Mouse (Mus musculus): ENCODE data around the gene Dnmbp.

Dnmbp gene

GRCm38 (mm10) chr19:43905985-43906384 lies 34.0 kb downstream of the Dnmbp start:
- no peak for DNase-seq

- DNase-seq, result no peak
These were observed 34.9 kb downstream of the Dnmbp start for GRCm38 (mm10) chr19:43905136-43905535.

GRCm38 (mm10) chr19:43904327-43904726 lies 35.7 kb downstream of the Dnmbp start:
- DNase-seq, result no peak

- no peak for DNase-seq
These were observed 37.1 kb downstream of the Dnmbp start for GRCm38 (mm10) chr19:43902887-43903286.

GRCm38 (mm10) chr19:43900690-43901089 lies 39.3 kb downstream of the Dnmbp start:
- DNase-seq, result no peak

GRCm38 (mm10) chr19:43898547-43898946 lies 41.4 kb downstream of the Dnmbp start:
- DNase-seq, result no peak

DNA sequence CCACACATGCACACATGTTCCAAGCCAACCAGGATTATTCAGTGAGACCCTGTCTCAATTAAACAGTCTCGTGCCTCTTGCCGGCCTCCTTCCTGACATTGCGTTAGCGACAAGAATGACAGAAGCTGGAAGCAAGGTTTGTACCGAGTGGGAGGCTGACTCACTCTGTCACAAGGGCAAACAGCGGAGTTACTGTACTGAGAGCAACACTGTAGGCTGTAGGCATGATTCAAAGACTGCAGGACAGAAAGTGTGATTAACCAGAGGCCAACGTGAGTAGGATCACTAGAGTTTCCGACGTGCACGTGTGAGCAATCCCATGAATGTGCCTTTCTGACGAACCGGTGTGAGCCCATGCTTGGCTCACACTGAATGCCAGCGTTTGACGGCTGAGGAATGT lies 43.5 kb downstream of the Dnmbp start:
- DNase-seq, result peak; percentile 60

- DNase-seq, result no peak
These were observed 44.0 kb downstream of the Dnmbp start for GRCm38 (mm10) chr19:43895951-43896350.

DNA sequence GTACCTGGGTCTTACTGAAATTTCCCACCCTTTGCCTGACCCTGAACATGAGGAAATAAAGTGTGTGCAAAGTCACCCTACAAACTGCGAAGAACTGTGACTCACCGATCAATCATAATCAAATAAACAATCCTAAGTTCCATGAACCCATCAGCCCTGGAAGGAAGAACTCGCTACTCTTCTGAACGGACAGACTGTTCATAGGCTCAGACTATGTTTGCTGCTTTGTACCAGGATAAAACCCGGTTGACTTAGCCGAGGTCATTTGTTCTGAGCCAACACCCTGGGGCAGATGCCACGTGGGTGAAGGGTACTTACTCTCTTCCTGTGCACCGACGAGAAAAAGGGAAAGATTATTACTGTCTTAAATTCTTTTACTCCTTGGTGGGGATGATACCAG lies 45.2 kb downstream of the Dnmbp start:
- DNase-seq, result no peak

DNA sequence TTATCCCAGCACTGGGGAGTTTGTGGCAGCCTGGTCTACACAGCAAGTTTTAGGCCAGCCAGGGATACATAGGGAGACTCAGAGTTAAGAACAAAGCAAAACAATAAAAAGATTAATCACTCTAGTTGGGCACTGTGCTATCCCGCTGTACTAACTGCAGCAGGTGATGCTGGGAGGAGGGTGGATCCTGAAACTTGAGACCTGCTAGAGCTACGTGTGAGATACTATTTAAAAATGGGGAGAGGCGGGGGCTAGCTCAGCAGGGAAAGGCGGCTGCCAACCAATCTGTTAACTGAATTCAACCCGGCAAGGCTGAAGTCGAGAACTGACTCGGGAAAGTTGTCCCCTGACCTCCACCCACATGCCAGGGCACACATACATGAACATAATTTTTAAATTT lies 45.9 kb downstream of the Dnmbp start:
- no peak for DNase-seq

GRCm38 (mm10) chr19:43890487-43890886 lies 49.5 kb downstream of the Dnmbp start:
- DNase-seq, result no peak

- DNase-seq, result no peak
These were observed 52.3 kb downstream of the Dnmbp start for GRCm38 (mm10) chr19:43887725-43888124.

GRCm38 (mm10) chr19:43887242-43887641 lies 52.7 kb downstream of the Dnmbp start:
- no peak for DNase-seq

DNA sequence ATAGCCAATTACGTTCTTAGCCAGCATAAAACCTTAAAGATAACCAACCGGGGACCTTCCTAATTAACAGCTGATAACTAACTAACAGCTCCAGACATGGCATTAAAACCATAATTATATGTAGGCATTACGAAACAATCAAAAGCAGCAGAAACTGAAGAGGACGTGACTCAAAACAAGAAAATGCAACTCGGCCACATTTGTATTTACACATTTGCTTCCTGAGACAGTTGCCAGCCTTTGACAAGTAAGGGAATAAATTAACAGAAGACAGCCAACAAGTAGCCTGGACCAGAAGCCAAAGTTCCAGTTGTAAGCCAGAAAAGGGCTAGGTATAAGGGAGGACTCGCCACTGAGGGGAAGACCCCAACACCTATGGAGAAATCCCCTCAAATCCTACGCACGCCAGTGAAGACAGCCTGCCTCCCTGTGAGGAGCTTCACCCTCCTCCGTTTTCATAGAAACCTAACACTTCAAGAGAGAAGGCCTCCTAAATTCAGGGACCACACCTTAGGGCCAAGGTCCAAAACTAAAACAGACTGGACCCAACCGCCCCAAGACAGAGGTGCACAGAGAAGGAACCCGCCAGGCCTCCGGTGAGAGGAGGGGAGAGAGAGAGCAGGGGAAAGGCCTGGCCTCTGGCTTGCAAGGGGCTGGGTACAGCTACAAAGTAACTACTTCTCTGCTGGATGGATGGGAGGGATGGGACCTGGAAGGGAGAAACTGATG lies 53.5 kb downstream of the Dnmbp start:
- no peak for DNase-seq

DNA sequence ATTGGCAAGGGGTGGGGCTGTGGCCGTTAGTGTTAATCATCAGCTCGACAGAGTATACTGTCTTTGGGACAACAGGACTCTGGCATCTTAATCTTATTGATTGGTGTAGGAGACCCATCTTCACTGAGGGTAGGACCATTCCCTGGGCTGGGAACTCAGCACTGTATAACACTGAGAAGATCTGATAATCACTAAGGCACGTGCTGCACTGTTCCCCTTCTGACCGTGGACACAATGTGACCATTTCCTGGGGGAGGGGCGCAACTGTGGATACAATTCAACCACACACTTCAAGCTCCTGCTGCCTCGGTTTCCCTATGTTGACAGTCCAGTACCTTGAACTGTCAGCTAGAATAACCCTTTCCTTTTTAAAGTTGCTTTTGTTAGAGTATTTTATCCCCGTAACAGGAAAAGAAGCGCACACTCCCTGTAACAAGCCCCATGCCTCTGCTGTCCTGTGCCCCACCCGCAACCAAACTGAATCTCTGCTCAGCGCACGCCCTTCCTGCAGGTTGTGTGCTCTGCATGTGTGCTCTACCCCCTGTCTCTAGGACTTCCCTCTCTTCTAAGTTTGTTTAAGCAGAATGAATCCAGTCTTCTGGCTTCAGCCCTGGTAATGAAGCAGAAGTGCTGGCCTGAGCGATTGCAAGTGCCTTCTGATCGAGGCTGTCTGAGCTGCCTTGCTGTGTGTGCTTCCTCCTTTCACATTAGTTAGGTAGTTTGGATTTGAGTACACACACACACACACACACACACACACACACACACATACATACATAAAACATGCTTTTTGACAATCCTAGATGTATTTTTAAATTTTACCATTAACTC lies 55.1 kb downstream of the Dnmbp start:
- no peak for DNase-seq

DNA sequence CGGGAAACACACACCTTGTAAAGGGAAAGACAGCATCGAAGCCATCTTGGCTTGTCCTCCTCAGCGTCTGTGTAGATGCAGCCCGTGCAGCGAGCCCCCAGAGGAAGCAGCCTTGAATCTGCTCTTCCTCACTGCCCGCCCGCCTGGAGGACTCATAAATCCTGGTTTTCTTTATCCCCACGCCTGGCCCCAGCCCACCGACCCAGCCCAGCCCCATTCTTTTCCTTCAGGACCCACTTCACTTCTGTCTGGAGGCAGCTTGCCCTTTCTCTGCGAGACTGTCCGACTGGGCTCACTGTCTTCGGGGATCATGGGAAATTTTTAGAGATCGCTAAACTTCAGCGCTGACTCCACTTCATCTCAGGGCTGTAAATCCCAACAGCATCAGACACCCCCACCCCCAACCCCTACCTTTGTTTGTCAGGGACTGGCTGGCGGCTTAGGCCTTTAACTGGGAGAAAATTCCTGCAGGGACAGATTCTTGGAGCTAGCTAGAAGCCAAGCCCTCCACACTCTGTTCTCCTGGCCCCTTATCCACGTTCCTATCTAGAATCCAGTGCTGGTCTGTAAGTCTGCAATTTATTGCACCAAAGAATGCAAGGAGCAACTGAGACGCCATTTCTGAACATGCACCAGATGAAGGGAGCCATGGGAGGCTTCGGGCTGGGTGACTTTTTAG lies 57.0 kb downstream of the Dnmbp start:
- no peak for DNase-seq

DNA sequence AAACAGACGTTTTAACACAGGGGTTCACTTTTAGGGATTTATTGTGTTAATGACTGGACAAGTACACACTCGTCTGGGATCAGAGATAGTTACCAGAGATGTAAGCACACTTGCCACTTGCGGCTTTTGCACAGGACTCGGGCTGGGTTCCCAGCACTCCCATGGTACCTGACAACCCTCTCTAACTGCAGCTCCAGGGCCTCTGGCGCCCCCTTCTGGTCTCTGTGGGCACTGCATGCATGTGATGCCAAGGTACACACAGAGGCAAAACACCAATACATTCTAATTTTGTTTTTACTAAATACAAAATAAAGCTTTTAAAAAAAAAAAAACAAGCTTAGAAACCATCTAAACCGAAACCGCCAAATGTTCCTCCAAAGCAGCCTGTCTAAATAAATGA lies 58.4 kb downstream of the Dnmbp start:
- DNase-seq, result no peak

DNA sequence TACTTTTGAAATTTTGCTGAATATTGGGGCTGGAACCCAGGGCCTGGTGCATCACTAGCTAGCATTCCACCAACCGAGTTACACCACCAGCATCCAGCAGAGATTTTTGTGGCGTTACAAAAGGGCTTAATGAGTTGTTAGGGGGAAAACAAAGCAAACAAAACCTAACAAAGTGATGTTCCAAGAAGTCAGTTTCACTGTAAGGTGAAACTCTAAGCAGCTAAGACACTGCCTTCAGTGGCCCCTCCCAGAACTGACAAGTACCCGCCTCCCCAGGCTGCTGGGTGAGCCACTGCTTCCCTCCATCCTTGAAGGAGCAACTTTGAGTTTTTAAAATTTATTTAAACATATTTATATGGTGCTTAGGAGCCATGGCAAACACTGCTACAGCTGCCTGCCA lies 59.6 kb downstream of the Dnmbp start:
- DNase-seq, result no peak

DNA sequence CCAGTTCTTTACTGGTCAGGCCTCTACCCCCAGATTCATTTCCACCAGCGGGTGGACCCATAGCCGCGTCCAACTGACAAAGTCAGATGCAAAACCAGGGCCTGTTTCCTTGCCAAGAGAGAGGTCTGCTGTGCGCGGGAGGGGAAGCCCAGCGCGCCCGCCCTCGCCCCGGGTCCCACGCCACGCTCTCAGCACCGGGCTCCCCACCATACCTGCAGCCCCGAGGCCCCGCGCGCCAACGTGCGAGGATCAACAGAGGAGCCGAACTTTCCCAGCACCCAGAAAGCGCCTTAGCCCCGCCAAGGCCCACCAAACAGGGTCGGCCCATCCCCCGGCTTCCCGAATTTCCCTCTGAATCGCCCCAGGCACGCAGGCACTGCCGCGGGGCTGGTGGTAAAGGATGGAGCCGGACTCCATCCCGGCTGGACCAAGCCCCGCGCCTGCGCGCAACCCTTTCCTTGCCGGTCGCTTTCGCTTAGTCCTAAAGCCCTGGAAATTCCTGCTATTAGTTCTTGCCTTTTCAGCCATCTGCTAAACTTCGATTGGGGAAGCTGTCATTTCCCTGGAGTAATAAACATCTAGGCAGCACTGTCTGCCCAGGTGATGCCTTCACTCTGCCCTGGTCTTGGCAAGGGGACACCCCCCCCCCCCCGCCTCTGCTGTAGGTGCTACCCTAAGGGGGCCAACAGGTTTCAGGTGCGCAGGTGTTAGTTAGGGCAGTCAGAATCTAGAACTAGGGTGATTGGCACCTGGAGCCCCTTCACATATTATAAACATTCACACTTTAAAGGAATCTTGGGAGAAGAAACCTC lies 60.4 kb downstream of the Dnmbp start:
- peak; percentile 39 for DNase-seq

DNA sequence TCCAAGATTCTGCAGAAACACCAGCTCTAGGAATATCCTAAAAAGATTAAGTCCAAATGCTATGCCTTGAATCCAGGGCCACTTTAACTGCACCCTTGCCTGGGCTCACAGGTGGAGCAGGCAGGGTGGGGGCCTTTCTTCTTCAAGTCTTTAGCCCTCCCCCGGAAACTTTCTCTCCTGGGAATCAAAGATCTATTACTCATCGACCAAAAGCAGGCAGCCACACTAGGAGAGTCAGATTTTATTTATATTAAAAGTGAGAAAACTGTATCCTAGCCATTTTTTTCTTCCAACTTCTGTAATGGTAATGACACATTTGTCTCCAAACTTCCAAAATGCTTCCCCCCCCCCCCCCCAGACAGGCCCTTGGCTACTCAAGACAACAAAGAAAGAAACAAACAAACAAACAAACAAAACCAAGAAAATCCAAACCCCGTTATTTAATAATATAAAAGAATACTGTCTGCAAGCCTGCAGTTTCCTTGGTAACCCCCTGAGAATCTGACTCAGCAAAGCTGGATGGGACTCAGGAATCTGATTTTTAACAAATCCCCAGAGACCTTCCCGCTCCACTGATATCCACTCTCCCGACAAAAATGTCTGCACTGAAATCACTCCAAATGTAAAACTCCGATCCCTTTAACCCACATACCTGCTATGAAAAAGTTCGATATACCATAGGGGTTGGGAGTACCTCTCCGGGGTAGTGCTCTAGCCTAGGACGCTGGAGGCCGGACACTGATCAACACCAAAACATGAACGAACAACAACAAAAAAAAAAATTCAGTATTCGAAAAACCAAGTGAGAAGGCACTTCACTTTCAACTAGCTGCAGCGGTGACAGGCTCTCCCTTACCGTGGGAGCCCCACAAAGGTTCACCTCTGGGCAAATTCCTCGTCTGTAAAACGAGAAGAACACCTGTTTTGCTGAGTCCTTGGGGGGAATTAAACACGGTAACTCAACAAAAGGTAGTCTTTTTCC lies 61.6 kb downstream of the Dnmbp start:
- DNase-seq, result no peak

DNA sequence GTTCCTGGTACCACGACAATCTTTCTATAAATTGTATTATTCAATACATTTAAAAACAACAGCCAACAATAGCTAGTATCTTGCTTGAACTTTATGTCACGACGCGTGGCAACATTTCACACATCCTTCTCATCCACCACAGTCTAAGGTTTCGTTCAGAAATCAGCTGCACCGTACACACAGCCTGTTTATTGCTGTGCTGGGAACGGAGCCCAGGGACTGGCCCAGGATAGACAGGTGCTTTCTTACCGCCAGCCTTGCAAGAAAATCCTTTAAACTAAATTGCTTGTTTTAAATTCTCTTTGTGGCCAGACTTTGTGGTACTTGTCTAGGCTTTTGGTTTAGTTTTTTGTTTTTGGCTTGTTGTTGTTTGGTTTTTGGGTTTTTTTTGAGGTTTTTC lies 62.6 kb downstream of the Dnmbp start:
- DNase-seq, result no peak

- no peak for DNase-seq
These were observed 64.0 kb downstream of the Dnmbp start for GRCm38 (mm10) chr19:43875996-43876395.
